Mouse (Mus musculus) olfactory bulb, adult 2 months (tissue): ENCODE measurements around the gene Renbp.

Experiments used
- CTCF ChIP-seq: fragments of 200-500 bp; IDR thresholded peaks from 2 replicates; pipeline ENCODE4 v1.5.1; 2012; ENCODE audit warnings: low read depth, mild to moderate bottlenecking, low read length, moderate library complexity; ENCODE audit not compliant: insufficient read depth
- POLR2A ChIP-seq: fragments of 200-500 bp; IDR thresholded peaks from 2 replicates; pipeline ENCODE4 v1.6.1; 2012; ENCODE audit warnings: mild to moderate bottlenecking, low read depth, low read length, moderate library complexity; ENCODE audit not compliant: insufficient read depth

DNA sequence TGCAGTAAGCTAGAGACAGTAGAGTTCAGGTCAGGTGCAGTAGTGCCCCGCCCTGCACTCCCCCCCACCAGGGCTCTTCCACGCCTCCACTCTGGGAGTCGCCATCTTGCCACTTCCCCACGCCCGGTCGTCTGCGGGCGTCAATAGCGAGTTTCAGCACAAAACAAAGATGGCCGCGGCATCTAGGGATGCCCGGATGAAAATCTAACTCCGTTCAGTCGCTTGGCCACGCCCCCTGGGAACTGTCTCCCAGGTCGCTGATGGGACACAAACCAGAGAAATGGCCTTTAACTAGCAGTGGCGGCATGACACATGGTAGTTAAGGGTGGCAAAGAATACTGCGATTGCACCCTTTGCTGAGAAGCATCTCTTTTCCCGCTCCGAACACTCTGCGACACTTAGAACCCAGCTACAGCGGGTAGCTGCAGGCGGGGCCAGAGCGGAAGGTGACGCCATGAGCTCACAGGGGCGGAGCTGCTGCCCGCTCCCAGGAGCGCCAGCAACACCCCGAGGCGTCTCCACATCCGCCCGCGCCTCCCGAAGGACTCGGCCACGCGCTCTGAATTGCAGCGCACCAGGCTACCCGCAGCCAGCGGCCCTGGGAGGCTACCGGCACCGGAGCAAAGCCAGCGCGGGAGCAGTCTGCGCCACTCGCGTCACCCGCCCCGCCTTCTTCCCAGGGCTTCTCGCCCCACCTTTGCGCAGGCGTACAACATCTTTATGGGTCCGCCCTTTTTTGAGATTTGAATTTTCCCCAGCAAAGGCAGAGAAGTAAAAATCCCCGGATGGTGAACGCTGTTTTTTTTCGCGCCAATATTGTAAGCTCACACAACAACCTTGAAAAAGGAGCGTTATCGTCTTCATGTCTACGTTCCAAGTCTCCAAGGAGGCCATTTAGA lies 36.8 kb upstream of the Renbp start:
- TF ChIP-seq CTCF (no peak), POLR2A (peak; percentile 58; the same call in 1 of the 2 replicates)
